1 mouse cellular context compared by ENCODE assay signal in the genomic region with DNA sequence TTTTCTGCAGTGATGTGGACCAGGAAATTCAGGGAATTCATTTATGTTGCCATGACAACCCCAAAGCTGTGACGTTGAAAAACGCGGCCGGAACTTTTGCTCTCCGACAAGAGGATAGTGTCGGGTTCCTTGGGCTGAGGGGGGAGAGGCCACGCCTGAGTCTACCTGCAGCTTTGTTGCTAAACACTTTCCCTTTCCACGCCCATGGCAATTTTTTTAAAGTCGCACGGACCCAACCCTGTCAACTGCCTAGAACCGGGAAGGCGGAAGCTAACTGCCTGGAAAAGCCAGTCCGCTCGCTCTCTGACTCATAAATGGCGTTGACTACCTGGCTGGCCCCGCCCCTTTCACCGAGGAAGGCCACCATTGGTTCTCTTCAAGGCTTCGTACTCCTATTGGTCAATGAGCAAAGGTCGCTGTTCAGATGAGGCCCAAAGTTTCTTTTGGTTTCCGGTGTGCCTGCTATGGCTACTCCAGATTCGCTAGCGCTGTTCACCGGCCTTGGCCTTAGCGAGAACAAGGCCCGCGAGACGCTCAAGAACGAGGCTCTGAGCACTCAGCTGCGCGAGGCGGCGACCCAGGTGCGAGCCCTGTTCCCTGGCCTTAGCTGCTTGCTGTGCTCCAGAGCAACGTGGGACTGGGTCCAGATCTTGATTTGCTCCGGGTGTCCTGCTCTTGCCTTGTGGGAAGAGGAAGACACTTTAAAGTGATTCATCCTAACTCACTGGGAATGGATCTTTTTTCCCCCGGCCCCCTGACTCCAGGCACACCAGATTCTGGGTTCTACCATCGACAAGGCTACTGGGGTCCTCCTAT.
TF ChIP-seq lines count a peak whose summit lies in the region.

Gene Qars (plus strand): TSS at position 88 of the 816 bp plus-strand sequence.

TF ChIP-seq in myocyte, 11 proteins besides CTCF, POLR2A, EP300 and RAD21 (continued from another document):
- TF ChIP-seq TCF3 (IDR thresholded peaks at IDR 0.05; ENCODE audit: insufficient read length, low read depth) (no peak), TCF12 (IDR thresholded peaks at IDR 0.05; ENCODE audit: insufficient read depth, poor library complexity, severe bottlenecking) (no peak), MYOD1 (IDR thresholded peaks at IDR 0.05; ENCODE audit: control insufficient read depth in 1 of 3, insufficient read length in 2 of 3, low read depth in 2 of 3) (no peak), USF1 (IDR thresholded peaks at IDR 0.05; ENCODE audit: low read depth) (no peak), SRF (IDR thresholded peaks at IDR 0.05; ENCODE audit: control insufficient read depth, insufficient read length, low read depth) (no peak)
